Mouse (Mus musculus) midbrain, embryonic 14.5 days (tissue): ENCODE results near the gene Ap4e1. TPM values are rescaled to one million over a fixed set of nuclear protein-coding genes. Genes with fewer than 3 reads are reported as not detected.
A peak's percentile ranks its signal among the peaks of the same experiment; 100 is the strongest.

Source experiments
- ATAC-seq: fragments of 200-750 bp; cut with Nextera tagmentation; 2 replicates; pipeline ENCODE4 v1.8.0; 2017; ENCODE audit warnings: moderate number of reproducible peaks, moderate library complexity; ENCODE audit not compliant: low FRiP score, low TSS enrichment
- DNase-seq: peaks from one replicate; pipeline ENCODE4 v3.0.0-alpha.2; 2015
- H3K27ac ChIP-seq: fragments of 300-500 bp; sonication (generic); replicated peaks from 2 replicates; pipeline ENCODE4 v1.5.1; 2014; ENCODE audit warnings: mild to moderate bottlenecking, low read depth, low read length, moderate library complexity
- H3K27me3 ChIP-seq: fragments of 300-500 bp; sonication (generic); 2 replicates; pipeline ENCODE4 v1.6.1; 2014; ENCODE audit warnings: low read length, control low read depth, mixed read lengths; ENCODE audit not compliant: control insufficient read depth, insufficient read depth
- H3K36me3 ChIP-seq: fragments of 300-500 bp; sonication (generic); 2 replicates; pipeline ENCODE4 v1.6.1; 2014; ENCODE audit warnings: low read length, control low read depth; ENCODE audit not compliant: control insufficient read depth, insufficient read depth
- H3K4me1 ChIP-seq: fragments of 300-500 bp; sonication (generic); 2 replicates; pipeline ENCODE4 v1.6.1; 2014; ENCODE audit warnings: mild to moderate bottlenecking, antibody characterized with exemption, low read length, control low read depth; ENCODE audit not compliant: control insufficient read depth, insufficient read depth
- H3K4me2 ChIP-seq: fragments of 300-500 bp; sonication (generic); 2 replicates; pipeline ENCODE4 v1.6.1; 2014; ENCODE audit warnings: mild to moderate bottlenecking, low read length, moderate library complexity
- H3K4me3 ChIP-seq: fragments of 300-500 bp; sonication (generic); replicated peaks from 2 replicates; pipeline ENCODE4 v1.5.1; 2014; ENCODE audit warnings: low read depth, low read length
- H3K9ac ChIP-seq: fragments of 300-500 bp; sonication (generic); replicated peaks from 2 replicates; pipeline ENCODE4 v1.6.1; 2014; ENCODE audit warnings: mild to moderate bottlenecking, low read length, moderate library complexity
- H3K9me3 ChIP-seq: fragments of 300-500 bp; sonication (generic); 2 replicates; pipeline ENCODE4 v1.6.1; 2016; ENCODE audit warnings: low read length, control low read depth, mixed read lengths; ENCODE audit not compliant: control insufficient read depth
- WGBS: fragments of 180-500 bp; shearing (Covaris S2); extraction: QIAGEN DNeasy Blood & Tissue Kit; methylation state at CpG from one replicate; pipeline ENCODE4 v1.1.7; 2014; 5-methylcytosine and 5-hydroxymethylcytosine counted together
- polyA plus RNA-seq: library from polyadenylated mRNA; unstranded; fragments of >200 nt; fragmentation: Nextera tagmentation; extraction: Ambion mirVana; gene quantifications from 2 replicates; pipeline ENCODE4 v1.2.1, GENCODE M21; 2014

The Ap4e1 gene
- polyA plus RNA-seq, 1 experiment from 2014 or later, result 12.3 TPM

DNA sequence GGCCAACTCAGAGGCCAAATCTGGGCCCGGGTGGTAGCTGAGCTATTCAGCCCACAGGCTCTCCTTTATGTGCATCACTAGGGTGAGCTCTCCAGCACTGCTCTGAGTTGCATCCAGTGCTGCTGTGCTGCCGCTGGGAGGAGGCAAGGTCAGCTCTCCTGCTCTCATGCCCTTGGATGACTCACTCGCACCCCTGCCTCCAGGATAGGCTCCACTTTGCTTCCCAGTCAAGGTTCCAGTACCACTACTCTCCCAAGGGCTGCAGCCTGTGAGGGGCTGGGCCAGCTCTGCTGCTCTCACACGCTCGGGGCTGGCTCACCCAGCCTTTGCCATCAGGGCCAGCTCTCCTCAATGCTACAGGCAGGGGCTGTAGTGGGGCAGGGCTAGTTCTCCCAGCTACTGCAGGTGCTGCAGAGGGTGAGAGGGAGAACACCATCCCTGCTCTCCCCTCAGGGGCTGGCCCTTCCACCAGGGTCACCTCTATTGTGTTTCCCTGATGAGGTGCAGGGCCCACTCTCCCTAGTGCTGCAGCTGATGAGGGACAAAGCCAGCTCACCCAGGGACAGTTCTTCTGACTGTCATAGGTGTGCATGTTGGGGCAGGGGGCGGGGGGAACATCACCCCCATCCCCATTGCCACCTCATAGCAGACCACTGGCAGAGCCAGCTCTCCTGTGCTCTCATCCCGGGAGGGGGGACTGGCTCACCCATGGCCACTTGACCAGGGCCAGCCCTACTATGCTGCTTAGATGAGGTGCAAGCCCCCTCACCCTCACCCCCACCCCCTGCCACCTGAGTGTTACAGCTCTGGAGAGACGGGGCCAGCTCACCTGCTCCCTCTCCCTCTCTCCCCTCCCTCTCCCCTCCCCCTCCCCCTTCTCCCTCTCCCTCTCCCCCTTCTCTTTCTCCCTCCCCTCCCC, 7.9 kb upstream of the Ap4e1 start:
- no peaks in the 10 kb centered on the region for H3K27me3 ChIP-seq
- DNase-seq (no peak), ATAC-seq (no peak)
- H3K27ac ChIP-seq, result no peak overlapping the region
- H3K4me2 ChIP-seq, result no peak overlapping the region
- WGBS, result 78% methylated on average over 8 of the region's 8 CpGs
- no peaks in the 10 kb centered on the region for H3K4me1 ChIP-seq
- no peaks in the 10 kb centered on the region for H3K9me3 ChIP-seq
- H3K36me3 ChIP-seq, result no peaks in the 10 kb centered on the region
- H3K9ac ChIP-seq, result no peak overlapping the region
- no peak overlapping the region for H3K4me3 ChIP-seq

DNA sequence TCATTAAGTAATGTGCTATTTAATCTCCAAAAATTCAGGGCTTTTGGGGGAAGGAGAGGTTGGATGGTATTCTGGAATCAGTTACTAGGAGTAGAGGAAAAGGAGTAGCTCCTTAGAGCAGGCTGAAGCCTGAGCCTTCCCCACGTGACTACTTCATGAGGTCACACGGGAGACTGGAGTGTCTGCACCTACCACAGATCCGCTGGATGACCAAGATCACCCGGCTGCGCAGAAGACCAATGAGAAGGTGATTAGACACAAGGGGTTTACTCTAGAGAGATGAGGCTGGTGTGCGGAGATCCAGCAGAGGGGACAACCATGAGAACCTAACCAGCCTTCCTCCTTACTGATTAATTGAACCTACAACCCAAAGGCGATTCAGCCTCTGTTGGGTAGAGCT, 4.5 kb upstream of the Ap4e1 start:
- no peak for DNase-seq
- 85% methylated on average over 7 of the region's 7 CpGs for WGBS
- Histone ChIP-seq H3K4me2 (no peak overlapping the region), H3K9me3 (no peaks in the 10 kb centered on the region), H3K9ac (no peak overlapping the region), H3K4me1 (no peaks in the 10 kb centered on the region), H3K27ac (no peak overlapping the region), H3K4me3 (no peak overlapping the region), H3K27me3 (no peaks in the 10 kb centered on the region), H3K36me3 (no peaks in the 10 kb centered on the region)
- ATAC-seq, result no peak

DNA sequence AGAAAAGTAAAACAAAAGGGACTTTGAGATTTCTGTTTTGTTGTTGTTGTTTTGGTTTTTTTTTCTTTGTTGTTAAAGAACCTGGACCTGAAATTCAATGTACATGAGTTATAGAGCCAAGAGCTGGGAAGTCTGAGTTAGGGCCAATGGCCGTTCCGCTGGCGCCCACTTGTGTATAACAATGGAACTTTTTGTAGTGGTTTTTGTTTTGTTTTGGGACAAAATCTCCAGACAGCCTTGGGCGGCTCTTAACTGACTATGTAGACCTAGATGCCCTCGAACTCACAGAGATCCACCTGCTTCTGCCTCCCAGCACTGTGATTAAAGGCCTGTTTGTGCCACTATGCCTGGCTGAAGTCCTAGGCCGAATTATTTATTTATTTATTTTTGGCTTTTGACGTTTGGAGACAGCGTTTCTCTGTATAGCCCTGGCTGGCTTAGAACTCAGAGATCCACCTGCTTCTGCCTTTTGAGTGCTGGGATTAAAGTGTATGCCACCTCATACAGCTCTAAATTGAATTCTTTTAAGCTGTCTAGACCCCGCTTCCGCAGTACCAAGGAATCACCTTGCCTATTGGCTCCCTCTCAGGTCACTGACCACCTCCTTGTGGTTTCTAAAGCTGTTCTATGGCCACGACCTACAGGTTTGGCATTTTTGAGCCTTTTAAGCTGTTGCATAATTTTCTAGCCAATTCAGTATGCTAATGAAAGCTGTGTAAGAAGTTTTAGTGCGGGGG, 1.7 kb upstream of the Ap4e1 start:
- Histone ChIP-seq H3K4me3 (no peak overlapping the region), H3K27me3 (no peaks in the 10 kb centered on the region), H3K9me3 (no peaks in the 10 kb centered on the region), H3K27ac (no peak overlapping the region), H3K36me3 (peaks cover 9% of the 10 kb centered on the region), H3K9ac (no peak overlapping the region), H3K4me2 (no peak overlapping the region; the same call in 1 of the 2 replicates), H3K4me1 (peaks cover 7% of the 10 kb centered on the region)
- peak; percentile 71 for DNase-seq
- WGBS, result 39% methylated on average over 12 of the region's 12 CpGs
- no peak for ATAC-seq

DNA sequence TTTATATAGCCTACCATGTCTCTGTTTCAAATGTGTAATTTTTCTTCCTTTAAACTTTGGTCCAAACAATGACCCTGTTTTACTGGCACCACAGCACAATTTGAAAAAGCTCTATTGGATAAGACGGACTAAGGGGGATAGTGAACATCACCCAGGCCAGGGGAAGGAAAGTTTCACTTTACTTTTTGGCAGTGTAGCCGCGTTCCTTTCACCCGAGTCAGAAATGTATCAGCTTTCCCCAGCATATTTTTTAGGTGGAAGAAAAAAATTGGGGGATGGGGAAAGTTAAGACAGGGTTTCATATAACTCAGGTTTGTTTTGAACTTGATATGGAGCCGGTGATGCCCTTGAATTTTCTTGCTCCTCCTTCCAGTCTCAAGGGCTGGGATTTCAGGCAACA, 1.0 kb upstream of the Ap4e1 start:
- 90% methylated on average over 5 of the region's 5 CpGs for WGBS

DNA sequence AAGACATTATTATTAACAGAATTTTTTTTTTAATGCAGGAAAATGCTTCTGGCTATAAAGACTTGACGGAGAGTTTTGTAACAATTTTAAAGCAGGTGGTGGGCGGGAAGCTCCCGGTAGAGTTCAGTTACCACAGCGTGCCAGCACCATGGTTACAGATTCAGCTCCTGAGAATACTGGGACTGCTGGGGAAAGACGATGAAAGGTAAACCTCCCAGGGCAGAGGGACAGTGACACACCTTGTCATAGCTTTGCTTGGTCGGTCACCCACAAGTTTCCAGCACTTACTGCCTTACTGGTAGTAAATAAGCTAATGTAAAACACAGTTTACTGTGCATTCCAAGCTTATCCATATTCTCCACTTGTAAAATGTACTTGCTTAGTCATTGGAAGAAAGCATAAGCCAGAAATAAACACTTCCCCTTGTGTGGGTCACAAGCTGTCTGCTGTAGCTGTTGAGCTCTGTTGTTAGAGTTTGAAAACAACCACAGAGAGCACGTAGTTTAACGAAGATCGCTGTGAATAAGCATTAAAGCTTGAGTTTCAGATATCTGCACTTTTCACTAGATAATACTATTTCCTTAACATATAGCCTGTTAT, 26.6 kb downstream of the Ap4e1 start:
- no peaks in the 10 kb centered on the region for H3K27me3 ChIP-seq
- H3K9ac ChIP-seq, result no peak overlapping the region
- H3K27ac ChIP-seq, result no peak overlapping the region
- peaks cover 51% of the 10 kb centered on the region for H3K36me3 ChIP-seq
- no peak overlapping the region for H3K4me3 ChIP-seq
- no peak for ATAC-seq
- 95% methylated on average over 9 of the region's 9 CpGs for WGBS
- H3K4me1 ChIP-seq, result no peaks in the 10 kb centered on the region
- no peak overlapping the region for H3K4me2 ChIP-seq
- no peak for DNase-seq
- H3K9me3 ChIP-seq, result no peaks in the 10 kb centered on the region

More for the DNA sequence above, 1.0 kb upstream of the Ap4e1 start:
- Histone ChIP-seq H3K4me1 (peaks cover 7% of the 10 kb centered on the region), H3K9me3 (no peaks in the 10 kb centered on the region), H3K27ac (no peak overlapping the region), H3K9ac (no peak overlapping the region), H3K4me3 (no peak overlapping the region), H3K4me2 (no peak overlapping the region), H3K27me3 (no peaks in the 10 kb centered on the region), H3K36me3 (peaks cover 16% of the 10 kb centered on the region)
- no peak for ATAC-seq
- DNase-seq, result no peak

DNA sequence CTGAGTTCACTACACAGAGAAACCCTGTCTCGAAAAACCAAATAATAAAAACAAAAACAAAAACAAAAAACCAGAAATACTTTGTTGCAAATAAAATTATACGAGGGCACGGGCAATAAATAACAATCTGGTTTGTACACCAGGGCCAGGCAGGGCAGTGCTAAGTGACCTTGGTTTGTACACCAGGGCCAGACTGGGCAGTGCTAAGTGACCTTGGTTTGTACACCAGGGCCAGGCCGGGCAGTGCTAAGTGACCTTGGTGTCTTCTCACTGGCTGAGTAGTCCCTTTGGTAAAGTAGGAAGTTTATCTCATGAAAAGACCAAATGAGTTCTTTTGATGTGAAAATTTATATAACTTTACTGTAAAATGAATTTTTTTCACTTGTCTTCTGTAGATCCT, 28.8 kb downstream of the Ap4e1 start:
- no peak overlapping the region for H3K4me3 ChIP-seq
- WGBS, result 95% methylated on average over 4 of the region's 4 CpGs
- DNase-seq (no peak), ATAC-seq (no peak)
- no peak overlapping the region for H3K9ac ChIP-seq
- H3K9me3 ChIP-seq, result no peaks in the 10 kb centered on the region
- no peak overlapping the region for H3K4me2 ChIP-seq
- H3K36me3 ChIP-seq, result peaks cover 45% of the 10 kb centered on the region
- no peak overlapping the region for H3K27ac ChIP-seq
- no peaks in the 10 kb centered on the region for H3K27me3 ChIP-seq
- H3K4me1 ChIP-seq, result no peaks in the 10 kb centered on the region

DNA sequence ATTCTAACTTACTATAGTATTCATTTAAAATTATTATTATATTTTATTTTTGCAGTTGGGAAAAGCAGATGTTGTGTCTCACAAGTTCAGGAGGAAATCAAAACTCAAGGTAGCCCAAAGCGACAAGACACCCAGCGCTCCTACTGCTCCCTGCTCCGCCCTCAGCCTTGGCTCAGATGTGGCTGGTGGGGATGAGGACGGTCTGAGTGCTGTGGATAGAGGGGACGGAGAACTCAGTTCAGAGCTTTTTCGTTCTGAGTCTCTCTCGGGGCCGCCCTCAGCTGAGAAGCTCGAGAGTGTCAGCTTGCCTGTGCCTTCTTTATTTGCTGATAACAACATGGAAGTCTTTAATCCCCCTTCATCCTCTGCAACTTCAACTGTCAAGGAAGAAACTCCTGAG, 53.0 kb downstream of the Ap4e1 start:
- H3K27me3 ChIP-seq, result no peaks in the 10 kb centered on the region
- H3K9ac ChIP-seq, result no peak overlapping the region
- peaks cover 71% of the 10 kb centered on the region for H3K36me3 ChIP-seq
- no peak for ATAC-seq
- H3K27ac ChIP-seq, result no peak overlapping the region
- H3K4me1 ChIP-seq, result no peaks in the 10 kb centered on the region
- H3K4me2 ChIP-seq, result no peak overlapping the region
- WGBS, result 95% methylated on average over 9 of the region's 9 CpGs
- no peak overlapping the region for H3K4me3 ChIP-seq
- no peak for DNase-seq
- no peaks in the 10 kb centered on the region for H3K9me3 ChIP-seq

DNA sequence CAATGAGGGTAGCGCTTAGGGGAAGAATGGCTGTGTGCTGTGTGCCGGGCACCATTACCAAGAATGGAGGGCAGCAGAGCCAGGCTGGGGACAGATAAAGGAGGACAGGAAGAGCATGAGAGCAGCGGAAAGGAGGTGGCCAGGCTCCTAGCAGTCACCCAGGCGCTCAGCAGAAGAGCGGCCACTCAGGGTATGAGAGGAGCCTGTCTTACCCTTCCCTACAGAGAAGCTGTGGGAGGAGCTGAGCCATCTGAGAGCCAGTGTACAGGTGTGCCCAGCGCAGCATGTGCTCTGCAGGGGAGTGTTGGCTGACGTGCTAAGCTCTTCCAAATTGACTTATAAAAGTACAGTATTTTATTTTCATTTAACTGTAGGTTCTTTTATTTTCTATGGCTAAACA, 60.3 kb downstream of the Ap4e1 start:
- no peak overlapping the region for H3K9ac ChIP-seq
- no peak overlapping the region for H3K4me3 ChIP-seq
- H3K4me2 ChIP-seq, result no peak overlapping the region
- DNase-seq, result no peak
- peaks cover 4% of the 10 kb centered on the region; the same call in 1 of the 2 replicates for H3K4me1 ChIP-seq
- no peak for ATAC-seq
- no peaks in the 10 kb centered on the region for H3K27me3 ChIP-seq
- H3K36me3 ChIP-seq, result peaks cover 23% of the 10 kb centered on the region
- no peak overlapping the region for H3K27ac ChIP-seq
- WGBS, result 83% methylated on average over 7 of the region's 7 CpGs
- no peaks in the 10 kb centered on the region for H3K9me3 ChIP-seq
